Mouse (Mus musculus) leukemia stem cell, adult 10-12 weeks (primary cell): ENCODE data around the gene Gm3415. TPM values are rescaled to one million over a fixed set of nuclear protein-coding genes. Genes with fewer than 3 reads are reported as not detected.

ENCODE experiments used
- polyA plus RNA-seq: library from polyadenylated mRNA; stranded (reverse); fragments of >175 nt; gene quantifications from 2 replicates; pipeline ENCODE4 v1.2.3, GENCODE M21; 2012; ENCODE audit warnings: low replicate concordance

Gene Gm3415
- not detected in 2 replicates for polyA plus RNA-seq

GRCm38 (mm10) chr5:146555836-146556235 lies at the start of gene Gm3415:
TSS of gene Gm3415 (plus strand) at chr5:146556136.

GRCm38 (mm10) chr5:146513823-146514222 lies 42.1 kb upstream of the Gm3415 start, which contains the start of gene Gm3402:
TSS of gene Gm3402 (plus strand) at chr5:146514123.

GRCm38 (mm10) chr5:146525501-146525900 lies 30.4 kb upstream of the Gm3415 start, which contains the start of gene Gm3404:
TSS of gene Gm3404 (plus strand) at chr5:146525801.

DNA sequence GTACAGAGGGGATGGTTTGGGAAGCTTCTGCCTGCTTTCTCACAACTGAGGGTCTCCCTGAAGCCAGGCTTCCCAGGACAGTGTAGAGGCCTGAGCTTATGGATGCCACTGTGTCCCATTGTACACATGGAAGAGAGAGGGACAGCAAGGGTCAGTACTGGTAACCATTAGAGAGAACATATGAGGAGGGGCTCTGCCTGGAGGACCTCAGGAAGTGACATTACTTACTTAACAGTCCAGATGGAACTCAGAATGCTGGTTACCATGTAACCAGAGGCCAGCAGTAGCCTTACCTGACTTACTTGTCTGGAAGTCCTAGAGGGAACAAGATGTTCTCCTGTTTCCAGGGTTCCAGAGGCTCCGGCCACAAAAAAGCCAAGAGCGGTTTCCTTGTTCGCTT lies 18.6 kb upstream of the Gm3415 start, which contains the start of gene Gm3409:
Gm3409 (plus strand) TSS at position 301 of the 400 bp plus-strand sequence.

GRCm38 (mm10) chr5:146584478-146585306 lies 28.8 kb downstream of the Gm3415 start, which contains the start of gene Gpr12:
TSS of gene Gpr12 (minus strand) at chr5:146585239.

Other genes starting within 250 kb of the Gm3415 start
- gene Wasf3, start 171.2 kb upstream of the Gm3415 start, polyA plus RNA-seq = 0.07 and 0.13 TPM in 2 replicates
- not detected in 2 replicates for gene Gm6408, start 74.2 kb upstream of the Gm3415 start, polyA plus RNA-seq
- gene Gm6370, start 64.8 kb upstream of the Gm3415 start, polyA plus RNA-seq = not detected in 2 replicates
- 0.30 TPM in 1 of 2 replicates, not detected in the other for gene 4930449I24Rik, start 53.7 kb upstream of the Gm3415 start, polyA plus RNA-seq
- not detected in 2 replicates for gene Gm3402, start 42.0 kb upstream of the Gm3415 start, polyA plus RNA-seq
- gene Gm3404, start 30.3 kb upstream of the Gm3415 start, polyA plus RNA-seq = not detected in 2 replicates
- gene Gm3409, start 18.5 kb upstream of the Gm3415 start, polyA plus RNA-seq = not detected in 2 replicates
- not detected in 2 replicates for gene Gpr12, start 29.1 kb downstream of the Gm3415 start, polyA plus RNA-seq
- gene Usp12, start 238.9 kb downstream of the Gm3415 start, polyA plus RNA-seq = 4.2 and 7.3 TPM in 2 replicates